Mouse (Mus musculus) liver, embryonic 15.5 days (tissue): ENCODE measurements around the gene Fancc. TPM values are rescaled to one million over a fixed set of nuclear protein-coding genes. Genes with fewer than 3 reads are reported as not detected.

Experiments
- ATAC-seq: fragments of 200-750 bp; cut with Nextera tagmentation; 2 replicates; pipeline ENCODE4 v1.8.0; 2017; ENCODE audit warnings: moderate number of reproducible peaks, mild to moderate bottlenecking, moderate library complexity; ENCODE audit not compliant: insufficient read depth
- H3K27ac ChIP-seq: fragments of 300-500 bp; sonication (generic); replicated peaks from 2 replicates; pipeline ENCODE4 v1.5.1; 2015; ENCODE audit warnings: mild to moderate bottlenecking, inconsistent platforms
- H3K27me3 ChIP-seq: fragments of 300-500 bp; sonication (generic); 2 replicates; pipeline ENCODE4 v1.6.1; 2015; ENCODE audit warnings: mild to moderate bottlenecking, inconsistent platforms
- H3K36me3 ChIP-seq: fragments of 300-500 bp; sonication (generic); replicated peaks from 2 replicates; pipeline ENCODE4 v1.6.1; 2015; ENCODE audit warnings: moderate library complexity, mild to moderate bottlenecking, inconsistent platforms
- H3K4me1 ChIP-seq: fragments of 300-500 bp; sonication (generic); replicated peaks from 2 replicates; pipeline ENCODE4 v1.6.1; 2015; ENCODE audit warnings: inconsistent platforms
- H3K4me2 ChIP-seq: fragments of 300-500 bp; sonication (generic); 2 replicates; pipeline ENCODE4 v1.6.1; 2015; ENCODE audit warnings: moderate library complexity, mild to moderate bottlenecking, inconsistent platforms
- H3K4me3 ChIP-seq: fragments of 300-500 bp; sonication (generic); replicated peaks from 2 replicates; pipeline ENCODE4 v1.5.1; 2015; ENCODE audit warnings: mild to moderate bottlenecking, inconsistent platforms
- H3K9ac ChIP-seq: fragments of 300-500 bp; sonication (generic); 2 replicates; pipeline ENCODE4 v1.6.1; 2015; ENCODE audit warnings: moderate library complexity, mild to moderate bottlenecking, inconsistent platforms
- H3K9me3 ChIP-seq: fragments of 300-500 bp; sonication (generic); replicated peaks from 2 replicates; pipeline ENCODE4 v1.6.1; 2016; ENCODE audit warnings: inconsistent platforms
- WGBS: fragments of 180-500 bp; shearing (Covaris S2); methylation state at CpG from one replicate; pipeline ENCODE4 v1.1.7; 2015; ENCODE audit warnings: mixed read lengths; ENCODE audit not compliant: insufficient replicate concordance; 5-methylcytosine and 5-hydroxymethylcytosine counted together
- microRNA counts: library from miRNA; unstranded; fragments of <30 nt; microRNA quantifications from one replicate; lab custom pipeline; 2016
- microRNA-seq: library from miRNA; unstranded; fragments of <30 nt; microRNA quantifications from one replicate; pipeline ENCODE4, GENCODE M21; 2016
- polyA plus RNA-seq: library from polyadenylated mRNA; unstranded; fragments of >200 nt; fragmentation: Nextera tagmentation; extraction: Ambion mirVana; gene quantifications from 2 replicates; pipeline ENCODE4 v1.2.1, GENCODE M21; 2015

Fancc gene
- polyA plus RNA-seq, 1 experiment from 2014 or later, result 8.2 TPM

GRCm38 (mm10) chr13:63241665-63242064, 255.4 kb downstream of the Fancc start:
- ATAC-seq, result no peak
- Histone ChIP-seq H3K4me3 (no peak overlapping the region), H3K4me2 (no peak overlapping the region), H3K27ac (no peak overlapping the region), H3K4me1 (peaks cover 34% of the 10 kb centered on the region), H3K9ac (no peak overlapping the region), H3K9me3 (no peaks in the 10 kb centered on the region), H3K36me3 (0 out of 2 replicates have a peak, but pooled peaks cover 4% of the 10 kb centered on the region), H3K27me3 (no peaks in the 10 kb centered on the region)
- WGBS, result 65% methylated on average over 3 of the region's 3 CpGs

DNA sequence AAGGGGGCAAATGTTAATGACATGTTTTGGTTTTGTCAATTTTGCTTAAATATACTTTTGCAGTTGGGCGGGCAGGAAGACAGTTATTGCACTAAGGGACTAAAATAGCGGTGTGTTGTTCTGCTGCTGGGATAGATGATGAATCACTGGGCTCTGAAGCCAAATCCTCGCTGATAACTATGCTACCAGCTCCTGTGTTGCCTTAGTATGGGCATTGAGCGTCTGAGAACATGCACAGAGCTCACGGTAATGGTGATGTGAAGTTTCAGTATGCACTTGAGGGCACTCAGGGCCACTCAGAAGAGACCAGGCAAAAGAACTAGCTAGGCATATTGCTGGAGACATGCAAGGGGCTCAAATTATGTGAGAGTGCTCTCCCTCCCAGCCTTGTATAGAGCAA, 256.2 kb downstream of the Fancc start:
- Histone ChIP-seq H3K27me3 (no peaks in the 10 kb centered on the region), H3K4me1 (peaks cover 34% of the 10 kb centered on the region), H3K4me3 (peak overlapping the region; percentile 80), H3K9me3 (no peaks in the 10 kb centered on the region), H3K27ac (no peak overlapping the region; the same call in 1 of the 2 replicates), H3K9ac (peak overlapping the region; percentile 84; the same call in 1 of the 2 replicates), H3K36me3 (0 out of 2 replicates have a peak, but pooled peaks cover 4% of the 10 kb centered on the region), H3K4me2 (peak overlapping the region; percentile 94)
- ATAC-seq, result no peak
- 8% methylated on average over 5 of the region's 5 CpGs for WGBS

- H3K4me3 ChIP-seq, result peak overlapping the region; percentile 80
- WGBS, result under 1% methylated on average over 51 of the region's 51 CpGs
- peak overlapping the region; percentile 84 for H3K9ac ChIP-seq
- peak overlapping the region; percentile 86 for H3K27ac ChIP-seq
- ATAC-seq, result peak; percentile 86
- no peaks in the 10 kb centered on the region for H3K9me3 ChIP-seq
- H3K36me3 ChIP-seq, result 0 out of 2 replicates have a peak, but pooled peaks cover 4% of the 10 kb centered on the region
- H3K4me2 ChIP-seq, result peak overlapping the region; percentile 94
- H3K4me1 ChIP-seq, result peaks cover 34% of the 10 kb centered on the region
- no peaks in the 10 kb centered on the region for H3K27me3 ChIP-seq
Observed at GRCm38 (mm10) chr13:63239877-63240671, 257.0 kb downstream of the Fancc start.

DNA sequence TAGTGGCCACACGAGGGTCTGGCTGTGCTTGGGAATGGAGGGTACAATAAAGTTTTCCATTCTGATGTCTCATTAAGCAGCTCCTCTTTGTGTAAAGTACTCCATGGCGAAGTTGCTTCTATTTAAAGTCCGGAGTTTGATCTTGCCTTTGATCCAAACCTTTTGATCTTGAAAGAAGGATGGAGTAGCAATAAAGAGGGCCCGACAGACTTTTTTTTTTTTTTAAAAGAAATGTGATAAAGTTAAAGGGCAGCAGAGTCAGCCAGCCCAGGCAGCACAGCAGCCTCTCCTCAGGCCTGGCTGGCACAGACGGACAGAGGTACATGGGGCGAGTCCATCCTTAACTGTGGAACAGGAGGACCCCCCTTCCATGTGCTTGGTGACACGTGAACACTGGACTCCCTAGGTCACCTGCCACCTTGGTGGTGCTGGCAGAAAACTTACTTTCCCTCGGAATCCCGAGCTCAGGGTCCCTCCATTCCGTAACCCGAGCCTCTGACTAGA, 257.7 kb downstream of the Fancc start:
- peak overlapping the region; percentile 94 for H3K4me2 ChIP-seq
- 0 out of 2 replicates have a peak, but pooled peaks cover 4% of the 10 kb centered on the region for H3K36me3 ChIP-seq
- peaks cover 34% of the 10 kb centered on the region for H3K4me1 ChIP-seq
- peak overlapping the region; percentile 84; the same call in 1 of the 2 replicates for H3K9ac ChIP-seq
- H3K27ac ChIP-seq, result no peak overlapping the region
- WGBS, result 18% methylated on average over 11 of the region's 11 CpGs
- H3K9me3 ChIP-seq, result no peaks in the 10 kb centered on the region
- peak overlapping the region; percentile 80 for H3K4me3 ChIP-seq
- ATAC-seq, result peak; percentile 53
- no peaks in the 10 kb centered on the region for H3K27me3 ChIP-seq

DNA sequence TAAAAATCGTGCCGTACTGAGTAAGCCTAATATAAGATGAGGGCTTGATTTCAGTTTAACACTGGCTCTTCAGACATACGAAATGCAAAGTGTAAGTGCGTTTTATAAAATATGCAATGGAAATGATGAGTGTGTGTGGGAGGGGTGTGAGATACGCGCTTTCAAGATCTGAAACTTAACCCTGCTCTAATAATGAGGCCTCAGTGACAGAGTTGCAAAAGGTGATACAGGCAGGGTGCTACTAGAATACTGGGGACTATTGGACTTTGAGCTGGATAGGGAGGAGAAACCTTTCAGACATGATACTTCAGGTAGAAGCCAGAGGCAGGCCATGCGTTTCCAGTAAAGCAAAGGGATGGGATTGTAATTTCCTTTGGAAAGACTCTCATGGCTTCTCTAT, 259.0 kb downstream of the Fancc start:
- Histone ChIP-seq H3K9me3 (no peaks in the 10 kb centered on the region), H3K9ac (no peak overlapping the region), H3K27ac (no peak overlapping the region), H3K4me3 (no peak overlapping the region), H3K4me1 (peaks cover 34% of the 10 kb centered on the region), H3K27me3 (no peaks in the 10 kb centered on the region), H3K36me3 (0 out of 2 replicates have a peak, but pooled peaks cover 3% of the 10 kb centered on the region), H3K4me2 (no peak overlapping the region)
- ATAC-seq, result no peak
- 81% methylated on average over 7 of the region's 7 CpGs for WGBS

DNA sequence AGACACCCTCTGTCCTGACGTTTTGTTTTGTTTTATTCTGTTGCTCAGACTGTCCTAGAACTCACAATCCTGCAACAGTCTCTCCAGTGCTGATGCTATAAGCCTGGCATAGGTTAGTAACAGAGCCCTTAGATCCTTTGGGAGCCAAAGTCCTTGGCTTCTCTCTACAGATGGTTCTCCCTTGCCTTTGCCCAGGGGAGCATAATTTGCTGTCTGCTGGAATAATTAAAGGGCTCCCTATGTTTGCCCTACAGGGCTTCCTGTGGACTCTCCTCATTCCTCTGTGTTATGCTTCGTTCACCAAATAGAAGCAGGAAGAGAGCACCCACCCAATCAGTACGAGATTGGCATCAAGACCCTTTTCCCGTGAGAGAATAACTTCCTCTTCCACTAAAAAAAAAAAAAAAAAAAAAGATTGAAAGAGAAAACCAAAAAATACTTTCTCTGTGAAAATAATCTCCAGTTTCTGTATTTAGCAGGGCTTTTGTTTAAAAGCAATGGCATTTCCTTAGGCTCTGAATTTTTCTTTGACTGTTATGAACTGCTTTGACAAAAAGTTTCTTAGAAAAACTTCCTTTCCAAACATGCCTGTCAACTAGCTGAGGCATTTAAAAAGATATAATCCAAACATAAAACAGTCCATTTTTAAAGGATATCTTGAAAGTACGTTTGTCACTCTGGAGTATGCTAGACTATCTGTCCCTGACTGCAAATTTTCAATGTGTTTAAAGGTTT, 260.8 kb downstream of the Fancc start:
- WGBS, result 26% methylated on average over 5 of the region's 5 CpGs
- Histone ChIP-seq H3K9me3 (no peaks in the 10 kb centered on the region), H3K27ac (no peak overlapping the region), H3K4me1 (peaks cover 29% of the 10 kb centered on the region), H3K4me3 (no peak overlapping the region), H3K36me3 (no peaks in the 10 kb centered on the region), H3K9ac (no peak overlapping the region), H3K4me2 (no peak overlapping the region), H3K27me3 (no peaks in the 10 kb centered on the region)
- ATAC-seq, result no peak

GRCm38 (mm10) chr13:63235551-63235950, 261.5 kb downstream of the Fancc start:
- no peak overlapping the region for H3K9ac ChIP-seq
- 58% methylated on average over 3 of the region's 3 CpGs for WGBS
- no peak for ATAC-seq
- H3K4me1 ChIP-seq, result peaks cover 22% of the 10 kb centered on the region
- H3K9me3 ChIP-seq, result no peaks in the 10 kb centered on the region
- H3K4me2 ChIP-seq, result no peak overlapping the region
- H3K27me3 ChIP-seq, result no peaks in the 10 kb centered on the region
- H3K36me3 ChIP-seq, result no peaks in the 10 kb centered on the region
- H3K4me3 ChIP-seq, result no peak overlapping the region
- no peak overlapping the region for H3K27ac ChIP-seq

MicroRNAs encoded within 50 kb of the gene (microRNA counts, 519-probe panel; counts per million panel counts)
- microRNA mmu-miR-23b (lab: Ali Mortazavi, UCI), result 3,427 counts per million, percentile 69 among the panel's probes with 10 or more counts
- 3,189 counts per million, percentile 63 among the panel's probes with 10 or more counts for microRNA mmu-miR-24 (lab: Ali Mortazavi, UCI)
- 2,467 counts per million, percentile 44 among the panel's probes with 10 or more counts for microRNA mmu-miR-27b (lab: Ali Mortazavi, UCI)

Small RNAs within 50 kb of the gene (microRNA-seq; reads per million reads assigned to microRNA genes)
- gene Mir23b (12,757 reads per million, percentile 94 among the genes with 10 or more reads in this experiment), gene Mir24-1 (not detected), gene Mir27b (1,236 reads per million, percentile 79 among the genes with 10 or more reads in this experiment), gene Mir3074-1 (not detected)

Other genes with a start within 250 kb of the Fancc start
- 3.1 TPM in 2 replicates for gene Ptch1, start 76.3 kb upstream of the Fancc start, polyA plus RNA-seq